Mouse (Mus musculus): ENCODE results near the gene Btbd11. TPM values are rescaled to one million over a fixed set of nuclear protein-coding genes. Genes with fewer than 3 reads are reported as not detected.

The Btbd11 gene
- total RNA-seq, 2 experiments from 2014 or later: 0.40 to 0.67 TPM

DNA sequence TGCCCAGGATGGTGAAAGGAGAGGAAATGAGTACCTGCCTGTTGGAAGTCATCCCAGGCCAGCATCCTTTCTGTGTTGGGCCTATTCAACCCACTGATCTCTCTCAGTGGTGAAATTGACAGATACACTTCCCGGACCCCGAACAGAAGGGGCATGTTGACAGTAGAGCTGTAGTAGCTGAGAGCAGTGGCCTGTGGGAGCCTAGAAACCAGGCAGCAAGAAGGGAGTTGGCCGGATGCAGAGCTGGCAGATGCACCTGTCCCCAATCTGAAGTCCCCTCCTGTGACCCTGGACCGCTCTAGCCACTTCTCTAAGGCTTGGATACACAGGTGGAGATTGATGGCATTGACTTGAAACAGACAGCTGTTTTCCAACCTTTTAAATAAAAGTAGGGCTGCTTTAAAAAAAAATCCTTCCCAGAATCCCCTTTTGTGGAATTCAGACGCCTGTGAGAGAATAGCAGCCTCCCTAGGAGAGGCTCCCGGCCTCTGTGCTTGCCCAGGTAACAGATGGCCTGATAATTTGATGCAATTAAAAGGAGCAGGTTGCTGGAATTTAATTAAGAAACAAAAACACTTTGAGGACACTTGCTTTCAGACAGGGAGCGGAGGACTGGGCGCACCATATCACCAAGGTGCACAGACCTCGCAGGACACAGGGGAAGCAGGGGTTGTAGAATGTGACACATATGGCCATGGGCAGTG lies 89.2 kb downstream of the Btbd11 start:
- ATAC-seq (ENCODE audit: poor library complexity, severe bottlenecking): no peak

DNA sequence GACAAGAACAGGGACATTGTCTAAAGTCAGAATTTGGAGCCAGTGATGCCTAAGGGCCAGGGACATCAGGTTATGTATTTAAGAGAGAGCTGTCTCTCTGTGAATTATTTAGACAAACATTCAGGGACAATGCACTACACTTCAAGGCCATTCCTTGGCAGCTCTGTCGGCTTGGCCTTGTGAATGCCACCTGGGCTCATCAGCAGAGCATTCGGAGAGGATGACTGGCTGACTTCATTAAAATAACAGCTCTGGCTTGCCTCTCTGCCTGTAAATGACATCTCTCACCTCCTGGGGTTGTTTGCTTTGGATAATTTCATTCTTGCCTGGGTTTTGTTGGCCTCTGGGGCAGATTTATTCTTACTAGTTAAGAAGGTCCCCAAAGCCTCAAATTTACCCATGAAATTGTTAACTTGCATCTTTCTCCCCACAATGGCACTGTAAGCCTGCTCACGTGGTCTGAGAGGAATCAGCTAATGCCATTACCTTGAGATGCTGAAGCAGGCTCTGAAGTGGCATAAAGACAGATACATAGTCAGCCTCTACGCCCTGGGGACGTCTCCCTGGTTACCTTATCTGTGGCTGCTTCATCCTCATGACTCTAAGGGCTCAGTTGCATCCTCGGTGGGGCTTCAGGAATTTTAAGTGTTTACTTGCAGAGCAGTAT lies 93.5 kb downstream of the Btbd11 start:
- ATAC-seq (ENCODE audit: poor library complexity, severe bottlenecking): no peak

DNA sequence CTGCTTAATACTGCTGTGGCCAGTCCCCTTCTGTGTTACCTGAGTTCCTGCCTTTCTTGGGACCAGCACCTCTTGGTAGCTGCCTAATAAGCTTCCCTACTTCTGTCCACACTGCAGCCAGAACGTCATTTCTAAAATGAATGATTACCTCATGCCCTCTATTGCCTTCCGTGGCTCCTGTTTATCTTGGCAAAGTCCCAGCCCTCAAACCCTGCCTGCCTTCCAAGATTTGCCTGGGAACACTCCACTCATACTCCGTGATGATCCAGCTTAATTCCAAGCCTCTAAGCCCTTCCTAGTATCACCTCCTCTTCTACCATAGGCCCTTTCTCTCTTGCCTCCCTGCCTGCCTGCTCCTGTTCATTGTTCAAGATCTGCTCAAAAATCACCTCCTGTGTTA lies 94.5 kb downstream of the Btbd11 start:
- no peak for ATAC-seq (ENCODE audit: poor library complexity, severe bottlenecking)

DNA sequence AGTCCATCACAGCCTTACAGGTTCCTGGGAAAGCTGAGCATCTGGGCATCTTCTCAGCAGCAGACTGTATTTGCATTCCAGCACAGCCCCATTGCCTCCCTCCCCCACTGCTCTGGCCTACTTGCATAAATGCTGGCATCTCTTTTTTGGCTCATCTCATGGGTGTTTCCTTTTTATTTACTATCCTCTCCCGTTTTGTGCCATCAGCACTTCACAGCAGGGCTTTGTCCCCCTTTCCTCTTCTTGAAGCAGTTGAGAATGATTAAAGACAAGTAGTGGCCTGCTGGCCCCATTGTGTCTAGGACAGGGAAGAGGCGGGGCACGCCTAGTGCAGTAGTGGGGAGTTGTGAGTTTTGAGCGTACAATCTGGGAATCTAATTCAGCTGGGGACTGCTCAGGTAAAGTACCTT lies 95.5 kb downstream of the Btbd11 start:
- ATAC-seq (ENCODE audit: poor library complexity, severe bottlenecking): no peak

DNA sequence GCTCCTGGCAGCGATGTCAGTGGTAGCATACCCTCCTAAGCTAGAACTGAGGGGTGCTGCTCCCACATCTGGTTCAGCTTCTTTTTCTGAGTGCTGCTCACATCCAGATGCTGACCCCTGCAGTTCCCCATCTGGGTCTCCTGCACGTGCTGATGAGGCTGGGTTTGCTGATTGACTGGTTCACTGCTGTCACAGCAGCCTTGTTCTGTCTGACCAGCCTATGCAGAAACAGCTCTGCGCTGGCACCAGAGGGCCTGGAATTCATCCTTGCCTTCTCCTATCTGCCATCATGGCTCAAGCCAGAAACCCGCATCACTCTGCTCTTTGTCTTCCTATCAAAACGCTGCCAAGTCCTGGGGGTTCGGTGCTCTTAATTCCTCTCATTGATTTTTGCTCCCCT lies 95.9 kb downstream of the Btbd11 start:
- ATAC-seq (ENCODE audit: poor library complexity, severe bottlenecking): no peak

DNA sequence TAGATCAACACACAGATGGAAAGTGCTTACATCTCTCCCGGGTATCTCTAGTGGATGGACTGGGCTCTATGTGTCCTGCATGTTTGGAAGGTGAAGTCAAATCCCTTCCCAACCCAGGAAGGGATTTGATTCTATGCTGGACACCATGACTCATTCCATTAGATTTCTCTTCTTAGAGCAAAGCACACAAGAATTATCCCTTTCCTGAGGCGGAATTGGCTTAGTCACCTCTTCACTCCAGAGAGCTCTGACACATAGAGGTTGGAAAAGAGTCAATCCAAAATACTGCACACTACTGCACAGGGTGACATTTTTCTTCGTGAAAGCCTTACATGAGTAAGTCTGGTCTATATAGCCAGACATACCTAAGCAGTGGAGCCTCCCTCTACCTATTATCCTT lies 99.8 kb downstream of the Btbd11 start:
- no peak for ATAC-seq (ENCODE audit: poor library complexity, severe bottlenecking)

DNA sequence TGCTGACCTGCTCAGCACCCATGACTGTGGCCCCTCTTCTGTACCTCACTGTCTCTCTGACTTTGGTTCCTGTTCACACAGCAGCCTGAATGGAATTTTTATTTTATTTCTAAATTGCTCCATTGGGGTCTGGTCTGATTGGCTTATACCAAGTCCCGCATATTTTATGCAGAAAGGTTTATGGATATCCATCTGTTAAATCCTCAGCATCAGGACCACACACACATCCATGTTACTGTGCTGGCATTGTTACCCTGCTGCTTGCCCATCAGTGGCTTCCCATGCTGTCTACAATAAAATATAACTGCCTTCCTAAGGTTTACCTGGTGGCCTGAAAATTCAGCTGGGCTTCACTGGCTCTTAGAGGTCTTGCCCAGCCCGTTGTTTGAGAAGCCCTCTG lies 106.0 kb downstream of the Btbd11 start:
- no peak for ATAC-seq (ENCODE audit: poor library complexity, severe bottlenecking)

DNA sequence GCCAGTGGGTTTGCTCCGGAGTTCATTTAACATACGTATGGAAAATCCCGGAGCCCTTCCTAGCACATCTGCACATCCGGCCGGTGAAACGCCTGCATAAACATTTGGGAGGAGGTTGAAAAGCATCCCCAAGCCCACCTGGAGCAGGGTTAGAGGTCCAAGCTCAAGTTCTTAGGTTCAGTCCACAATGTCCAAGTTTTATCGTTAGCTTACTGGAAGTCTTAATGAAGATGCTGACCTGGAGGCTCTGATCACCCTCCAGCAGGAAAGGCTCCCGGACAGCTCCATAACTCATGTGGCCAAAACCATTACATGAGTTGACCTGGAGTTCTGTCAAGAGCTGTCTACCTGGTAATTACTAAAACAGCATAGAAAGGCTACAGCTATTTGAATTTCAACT lies 109.7 kb downstream of the Btbd11 start:
- no peak for ATAC-seq (ENCODE audit: poor library complexity, severe bottlenecking)

DNA sequence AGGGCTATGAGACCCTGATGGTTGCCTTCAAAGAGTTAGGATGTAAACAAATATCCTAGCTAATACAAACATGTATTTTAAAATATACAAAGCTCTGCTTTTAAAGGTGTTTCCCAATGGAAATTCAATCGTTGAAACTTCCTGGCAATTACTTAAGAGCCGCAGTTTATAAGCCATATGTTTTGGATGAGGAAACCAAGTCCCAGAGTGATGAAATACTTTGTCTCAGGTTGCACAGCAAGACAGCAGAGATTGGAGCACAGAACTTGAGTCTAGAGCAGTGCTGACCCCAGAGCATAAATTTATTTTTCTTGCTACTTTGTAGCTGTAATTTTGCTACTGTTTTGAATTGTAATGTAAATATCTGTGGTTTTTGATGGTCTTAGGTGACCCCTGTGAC lies 110.4 kb downstream of the Btbd11 start:
- ATAC-seq (ENCODE audit: poor library complexity, severe bottlenecking): no peak

DNA sequence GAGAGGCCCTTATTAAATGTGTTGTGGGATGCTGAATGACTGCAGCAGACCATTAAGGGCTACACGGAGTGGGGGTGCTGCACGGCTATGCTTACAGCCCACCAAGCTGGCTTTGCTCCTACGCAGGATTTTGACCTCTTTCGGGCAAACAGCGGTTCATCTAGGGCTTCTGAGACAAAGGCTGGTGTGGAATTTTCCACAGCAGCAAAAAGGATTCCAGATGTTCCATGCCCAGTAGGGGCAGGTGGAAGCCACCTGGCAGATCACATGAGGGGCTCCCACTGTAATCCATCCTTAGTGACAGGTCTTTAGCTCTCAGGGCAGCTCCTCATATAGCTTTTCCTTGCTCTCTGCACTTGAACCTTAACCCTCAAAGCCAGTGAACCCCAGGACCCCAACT lies 111.3 kb downstream of the Btbd11 start:
- no peak for ATAC-seq (ENCODE audit: poor library complexity, severe bottlenecking)

DNA sequence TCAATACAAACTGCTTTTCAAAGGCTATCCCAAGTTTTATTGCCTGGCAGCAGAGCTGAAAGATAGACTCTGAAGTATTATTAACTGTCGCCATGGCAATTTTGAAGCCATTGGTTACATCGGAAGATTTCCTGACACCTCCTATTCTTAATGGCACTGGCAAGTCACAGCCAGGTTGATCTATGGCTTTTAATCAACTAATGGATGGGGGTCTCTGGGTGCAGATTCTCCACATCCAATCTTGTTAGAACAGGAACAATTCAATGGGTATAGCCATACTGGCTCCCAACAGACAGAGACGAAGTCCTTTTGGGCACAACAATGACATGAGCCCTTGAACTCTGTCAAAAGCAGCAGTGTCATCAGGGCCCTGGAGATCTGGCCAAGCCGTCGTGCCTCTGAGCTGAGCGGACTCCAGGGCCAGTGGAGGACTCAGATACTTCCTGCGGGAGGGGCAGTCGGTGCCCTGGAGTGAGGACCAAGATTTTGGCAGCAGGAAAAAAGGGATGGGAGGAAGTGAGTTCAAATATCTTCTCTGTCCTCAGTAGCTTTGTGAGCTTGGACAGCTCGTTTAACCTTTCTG lies 114.0 kb downstream of the Btbd11 start:
- ATAC-seq (ENCODE audit: poor library complexity, severe bottlenecking): no peak

DNA sequence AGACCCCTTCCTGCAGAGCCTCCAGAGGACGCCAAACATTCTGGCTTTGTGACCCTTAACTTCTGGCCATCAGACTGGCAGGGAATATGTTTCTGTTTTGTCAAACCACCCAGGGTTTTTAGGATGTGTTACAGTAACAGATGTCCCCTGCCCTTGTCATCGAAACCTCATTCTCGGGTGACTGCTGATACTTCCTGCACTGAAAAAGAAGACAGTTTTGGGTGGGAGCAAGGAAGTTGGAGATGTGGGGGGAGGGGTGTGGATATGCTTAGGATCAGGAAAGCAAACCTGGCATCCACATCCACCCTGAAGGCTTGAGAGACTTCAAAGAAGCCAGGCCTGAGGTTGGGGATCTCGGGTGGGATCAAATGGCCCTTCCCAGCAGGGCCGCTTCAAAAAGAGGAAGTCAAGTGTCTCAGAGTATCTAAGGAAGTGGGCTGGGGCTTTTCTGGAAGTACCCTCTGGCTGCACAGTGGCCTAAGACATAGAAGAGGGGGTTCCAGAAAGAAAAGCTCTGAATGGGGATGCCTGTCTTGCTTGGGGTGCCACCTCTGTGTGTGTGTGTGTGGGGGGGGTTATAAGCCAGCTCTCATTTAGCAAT lies 115.5 kb downstream of the Btbd11 start:
- ATAC-seq (ENCODE audit: poor library complexity, severe bottlenecking): peak; percentile 81

DNA sequence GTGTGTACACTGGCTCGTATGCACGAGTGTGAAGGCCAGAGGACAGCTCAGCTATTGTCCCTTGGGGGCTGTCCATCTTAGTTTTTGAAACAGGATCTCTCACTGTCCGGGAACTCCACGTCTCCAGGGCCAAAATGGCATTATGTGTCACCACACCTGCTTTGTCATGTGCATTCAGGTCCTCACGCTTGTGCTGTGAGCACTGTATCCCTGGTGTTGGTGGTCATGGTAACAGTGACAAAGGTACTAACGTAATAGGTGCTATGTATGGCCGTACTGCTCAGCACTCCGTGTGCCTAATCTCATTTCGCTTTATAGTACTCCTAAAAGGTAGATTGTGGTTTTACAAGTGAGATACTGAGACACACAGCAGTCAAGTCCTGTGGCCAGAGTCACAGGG lies 116.0 kb downstream of the Btbd11 start:
- peak; percentile 10; the same call in 1 of the 2 replicates for ATAC-seq (ENCODE audit: poor library complexity, severe bottlenecking)

DNA sequence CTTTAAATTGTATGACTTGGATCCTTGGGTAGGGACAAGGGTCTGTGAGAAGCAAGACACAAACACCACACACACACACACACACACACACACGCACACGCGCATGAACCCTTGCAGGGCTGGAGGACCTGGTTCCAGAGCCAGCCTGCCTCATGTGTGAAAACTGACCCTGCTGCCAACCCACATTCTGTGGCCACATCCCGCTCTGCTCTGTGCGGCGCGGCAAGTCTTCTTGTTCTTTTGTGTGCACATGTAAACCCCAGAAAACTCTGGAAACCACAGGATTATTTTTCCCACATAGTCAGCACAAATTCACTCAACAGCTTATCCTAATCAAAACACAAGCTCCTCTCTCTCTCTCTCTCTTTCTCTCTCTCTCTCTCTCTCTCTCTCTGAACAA lies 116.8 kb downstream of the Btbd11 start:
- ATAC-seq (ENCODE audit: poor library complexity, severe bottlenecking): no peak

DNA sequence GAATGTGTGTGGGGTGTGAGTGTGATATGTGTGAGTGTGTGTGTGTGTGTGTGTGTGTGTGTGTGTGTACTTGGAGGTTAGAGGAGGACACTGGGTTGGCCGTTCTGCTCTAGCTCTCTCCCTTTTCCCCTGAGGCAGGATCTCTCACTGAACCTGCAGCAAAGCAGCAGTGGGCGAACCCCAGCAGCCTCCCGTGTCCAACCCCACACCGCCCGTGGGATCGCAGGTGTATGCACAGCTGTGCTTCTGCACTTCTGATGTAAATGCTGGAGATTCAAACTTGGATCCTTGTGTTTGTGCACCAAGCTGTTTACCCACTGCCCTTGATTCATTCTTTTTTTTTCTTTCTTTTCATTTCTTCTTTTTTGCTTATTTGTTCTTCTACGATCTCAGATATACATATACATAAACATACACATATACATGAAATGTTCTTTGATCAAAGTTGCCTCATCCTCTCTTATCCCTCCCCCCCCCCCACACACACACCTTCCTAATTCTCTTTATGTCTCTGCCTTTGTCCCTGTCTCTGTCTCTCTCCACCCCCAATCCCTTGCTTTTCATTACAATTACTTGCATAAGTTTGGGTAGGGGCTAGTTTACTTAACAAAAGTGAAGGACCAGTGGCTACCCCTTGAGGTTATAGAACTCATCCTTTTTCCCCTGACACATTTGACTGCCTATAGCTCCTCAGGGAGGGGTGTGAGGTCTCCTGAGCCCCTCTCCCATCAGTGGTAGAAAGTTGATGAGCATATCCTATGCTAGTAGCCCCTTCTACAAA lies 120.8 kb downstream of the Btbd11 start:
- ATAC-seq (ENCODE audit: poor library complexity, severe bottlenecking): no peak

DNA sequence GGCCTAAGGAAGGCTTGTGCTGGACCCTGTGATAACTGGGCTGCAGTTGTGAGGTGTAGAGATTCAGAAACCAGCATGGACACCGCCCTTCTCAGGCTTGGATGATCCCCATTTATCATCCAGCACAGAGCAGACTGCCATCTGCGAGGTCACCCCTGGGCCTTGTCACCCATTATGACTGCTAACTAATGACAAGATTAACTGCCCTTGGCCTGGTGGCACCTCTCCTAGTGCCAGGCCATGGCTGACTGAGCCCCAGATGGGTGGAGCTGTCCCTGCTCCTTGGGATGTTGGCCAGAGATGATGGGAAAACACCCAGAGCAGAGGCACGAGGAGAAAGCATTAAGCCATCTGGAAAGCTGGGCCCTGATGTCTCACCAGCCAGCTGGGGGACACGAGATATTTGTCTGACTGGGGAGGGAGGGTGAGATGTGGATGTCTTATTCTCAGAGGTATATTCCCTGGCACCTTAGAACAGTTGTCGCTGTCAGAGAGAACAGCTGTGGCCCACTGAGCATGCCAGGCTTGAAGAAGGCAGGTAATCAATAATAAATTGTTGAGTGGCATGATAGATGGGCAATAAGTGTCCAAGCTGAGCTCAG lies 121.7 kb downstream of the Btbd11 start:
- ATAC-seq (ENCODE audit: poor library complexity, severe bottlenecking): no peak

DNA sequence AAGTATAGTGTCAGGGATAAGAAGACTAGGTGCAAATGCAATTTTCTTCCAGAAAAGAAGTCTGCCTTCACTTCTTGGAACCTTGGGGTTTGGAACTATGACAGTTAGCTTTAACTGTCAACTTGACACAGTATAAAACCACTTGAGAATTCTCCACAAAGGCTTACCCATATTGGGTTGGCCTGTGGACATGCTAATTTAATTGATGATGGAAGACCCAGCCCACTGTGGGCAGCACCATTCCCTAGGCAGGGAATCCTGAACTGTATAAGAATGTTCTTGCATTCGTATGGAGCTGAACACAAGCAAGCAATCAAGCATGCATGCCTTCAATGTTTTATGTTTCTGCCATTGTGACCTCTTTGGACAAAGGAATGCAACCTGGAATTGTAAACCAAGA lies 122.4 kb downstream of the Btbd11 start:
- no peak for ATAC-seq (ENCODE audit: poor library complexity, severe bottlenecking)

DNA sequence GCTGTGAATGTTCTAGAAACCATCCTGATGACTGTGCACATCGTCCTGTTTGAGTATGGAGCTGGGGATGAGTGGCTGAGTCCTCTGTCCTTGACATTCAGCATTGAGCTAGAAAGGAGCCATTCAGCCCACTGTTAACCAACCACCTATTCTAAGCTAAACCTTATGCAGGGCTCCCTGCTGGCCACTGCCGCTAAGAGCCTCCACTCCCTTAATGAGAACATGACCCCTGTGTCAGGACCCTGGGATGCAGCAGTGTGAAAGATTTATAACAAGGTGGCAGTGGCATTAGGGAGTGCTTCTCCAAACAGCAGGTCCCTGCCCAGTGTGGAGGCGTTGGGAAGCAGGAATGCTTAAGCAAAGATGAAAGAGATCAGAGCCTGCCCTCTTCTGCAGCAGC lies 123.7 kb downstream of the Btbd11 start:
- ATAC-seq (ENCODE audit: poor library complexity, severe bottlenecking): no peak

DNA sequence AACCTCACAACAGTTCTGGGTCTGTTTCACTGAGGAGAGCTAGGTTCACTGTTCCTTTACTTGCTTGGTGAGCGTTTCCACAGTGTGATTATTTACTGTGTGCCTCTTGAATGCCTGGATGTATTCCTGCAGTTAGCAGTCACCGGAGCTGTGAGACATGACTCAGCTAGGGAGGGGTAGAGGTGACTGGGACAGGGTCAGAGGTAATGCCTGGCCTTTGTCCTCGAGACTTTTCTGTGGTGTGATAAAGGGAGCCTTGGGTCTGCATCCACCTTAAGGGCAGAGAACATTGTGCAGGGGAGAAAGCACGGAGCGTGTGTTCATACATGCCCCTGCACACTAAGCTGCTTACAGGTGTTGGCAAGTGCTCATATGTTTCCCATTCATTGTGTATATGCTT lies 126.2 kb downstream of the Btbd11 start:
- no peak for ATAC-seq (ENCODE audit: poor library complexity, severe bottlenecking)

DNA sequence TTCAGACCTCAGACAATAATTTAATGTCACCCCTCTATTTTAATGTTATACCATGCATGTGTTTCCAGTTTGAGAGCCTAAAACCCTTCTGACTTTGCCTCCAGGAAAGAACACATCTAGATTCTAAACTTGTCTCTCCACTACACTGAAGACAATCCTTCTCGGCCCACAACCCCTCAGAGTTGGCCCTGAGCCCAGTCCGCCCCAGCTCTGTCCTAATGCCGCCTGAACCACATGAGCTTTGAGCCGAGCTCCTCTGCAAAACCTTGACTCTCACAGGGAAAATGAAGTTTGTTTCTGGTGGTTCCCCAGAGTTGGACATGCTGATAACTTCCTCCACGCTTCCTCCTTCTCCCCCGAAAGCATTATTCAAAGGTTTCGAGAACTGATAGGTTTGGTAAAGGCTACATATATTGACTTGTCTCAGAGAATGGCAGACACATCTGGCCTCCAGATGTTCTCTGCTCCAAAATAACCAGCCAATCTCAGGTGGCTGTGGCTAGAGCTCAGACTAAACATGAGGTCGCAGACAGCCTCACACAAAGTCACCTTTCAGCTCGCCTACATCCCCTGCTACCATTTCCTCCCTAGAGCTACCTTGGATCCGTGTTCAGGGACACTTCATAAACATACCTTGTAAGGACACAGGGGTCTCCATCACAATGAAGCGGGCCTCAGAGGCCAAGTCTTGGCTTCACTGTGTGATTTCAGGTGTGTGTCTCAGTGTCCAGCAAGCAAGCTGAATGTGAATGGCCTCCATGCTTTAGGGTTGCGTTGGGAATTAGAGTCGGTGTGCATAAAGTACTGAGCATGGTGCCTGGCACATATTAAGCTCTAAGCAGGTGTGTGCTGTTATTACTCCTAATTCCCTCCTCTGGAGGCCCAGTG lies 130.9 kb downstream of the Btbd11 start:
- no peak for ATAC-seq (ENCODE audit: poor library complexity, severe bottlenecking)
